Mouse (Mus musculus) liver, postnatal 0 days (tissue): Measurements from ENCODE around the gene Mcam. TPM values are rescaled to one million over a fixed set of nuclear protein-coding genes. Genes with fewer than 3 reads are reported as not detected.
A peak's percentile ranks its signal among the peaks of the same experiment; 100 is the strongest.

ENCODE experiments used
- ATAC-seq: fragments of 200-750 bp; cut with Nextera tagmentation; 2 replicates; pipeline ENCODE4 v1.8.0; 2017; ENCODE audit warnings: mild to moderate bottlenecking, moderate library complexity
- DNase-seq: peaks from one replicate; pipeline ENCODE4 v3.0.0-alpha.2; 2016
- H3K27ac ChIP-seq: fragments of 300-500 bp; sonication (generic); 2 replicates; pipeline ENCODE4 v1.5.1; 2014; ENCODE audit warnings: antibody characterized with exemption, moderate library complexity, mild to moderate bottlenecking, low read depth
- H3K27me3 ChIP-seq: fragments of 300-500 bp; sonication (generic); 2 replicates; pipeline ENCODE4 v1.6.1; 2014; ENCODE audit warnings: low read length, control low read depth, mixed read lengths; ENCODE audit not compliant: insufficient read depth
- H3K36me3 ChIP-seq: fragments of 300-500 bp; sonication (generic); replicated peaks from 2 replicates; pipeline ENCODE4 v1.6.1; 2014; ENCODE audit warnings: mild to moderate bottlenecking, control low read depth, low read length, moderate library complexity, mixed read lengths; ENCODE audit not compliant: insufficient read depth
- H3K4me1 ChIP-seq: fragments of 300-500 bp; sonication (generic); 2 replicates; pipeline ENCODE4 v1.6.1; 2014; ENCODE audit warnings: antibody characterized with exemption, mild to moderate bottlenecking, control low read depth; ENCODE audit not compliant: insufficient read depth
- H3K4me2 ChIP-seq: fragments of 300-500 bp; sonication (generic); 2 replicates; pipeline ENCODE4 v1.6.1; 2014; ENCODE audit warnings: low read depth, mild to moderate bottlenecking, low read length, moderate library complexity, mixed read lengths
- H3K4me3 ChIP-seq: fragments of 300-500 bp; sonication (generic); 2 replicates; pipeline ENCODE4 v1.5.1; 2014; ENCODE audit warnings: low read depth, low read length
- H3K9ac ChIP-seq: fragments of 300-500 bp; sonication (generic); replicated peaks from 2 replicates; pipeline ENCODE4 v1.6.1; 2014; ENCODE audit warnings: mild to moderate bottlenecking, moderate library complexity
- H3K9me3 ChIP-seq: fragments of 300-500 bp; sonication (generic); 2 replicates; pipeline ENCODE4 v1.6.1; 2016; ENCODE audit warnings: mild to moderate bottlenecking, control low read depth, low read length, mixed read lengths
- CTCF ChIP-seq: sonication (generic); IDR thresholded peaks from 2 replicates; pipeline ENCODE4 v1.5.1; 2016; ENCODE audit warnings: antibody characterized with exemption, low read depth
- EP300 ChIP-seq: IDR thresholded peaks from 2 replicates; pipeline ENCODE4 v1.6.1; 2016; ENCODE audit warnings: antibody characterized with exemption, low read depth, mild to moderate bottlenecking
- WGBS: fragments of 180-500 bp; shearing (Covaris S2); extraction: QIAGEN DNeasy Blood & Tissue Kit; methylation state at CpG from one replicate; pipeline ENCODE4 v1.1.7; 2014; ENCODE audit not compliant: insufficient replicate concordance; 5-methylcytosine and 5-hydroxymethylcytosine counted together
- polyA plus RNA-seq: library from polyadenylated mRNA; unstranded; fragments of >200 nt; fragmentation: Nextera tagmentation; extraction: Ambion mirVana; gene quantifications from 2 replicates; pipeline ENCODE4 v1.2.1, GENCODE M21; 2015

Mcam gene
- polyA plus RNA-seq, 1 experiment from 2014 or later: 4.5 TPM

- Histone ChIP-seq H3K36me3 (no peaks in the 10 kb centered on the region), H3K4me3 (peak overlapping the region; percentile 9; the same call in 1 of the 2 replicates), H3K9ac (no peak overlapping the region), H3K27me3 (peaks cover 8% of the 10 kb centered on the region; the same call in 1 of the 2 replicates), H3K4me2 (peak overlapping the region; percentile 53), H3K9me3 (no peaks in the 10 kb centered on the region), H3K4me1 (peaks cover 20% of the 10 kb centered on the region), H3K27ac (peak overlapping the region; percentile 68; the same call in 1 of the 2 replicates)
- peak; percentile 93 for TF ChIP-seq CTCF
- no peak for TF ChIP-seq EP300
- ATAC-seq (peak; percentile 43), DNase-seq (peak; percentile 87)
- 34% methylated on average over 18 of the region's 18 CpGs for WGBS
Observed at GRCm38 (mm10) chr9:44125546-44126428, 8.5 kb upstream of the Mcam start.

GRCm38 (mm10) chr9:44126746-44127145, 7.5 kb upstream of the Mcam start:
- no peak for TF ChIP-seq EP300
- TF ChIP-seq CTCF: no peak
- Histone ChIP-seq H3K4me3 (peak overlapping the region; percentile 9; the same call in 1 of the 2 replicates), H3K4me1 (peaks cover 20% of the 10 kb centered on the region), H3K9ac (no peak overlapping the region), H3K9me3 (no peaks in the 10 kb centered on the region), H3K4me2 (0 out of 2 replicates have a peak overlapping the region, but pooled peaks have one; percentile 53), H3K27me3 (peaks cover 16% of the 10 kb centered on the region), H3K36me3 (no peaks in the 10 kb centered on the region), H3K27ac (peak overlapping the region; percentile 68)
- WGBS: 59% methylated on average over 3 of the region's 3 CpGs
- no peak for DNase-seq
- ATAC-seq: no peak

GRCm38 (mm10) chr9:44127351-44127801, 6.9 kb upstream of the Mcam start:
- ATAC-seq (no peak), DNase-seq (no peak)
- Histone ChIP-seq H3K27me3 (peaks cover 19% of the 10 kb centered on the region), H3K4me2 (no peak overlapping the region), H3K9ac (no peak overlapping the region), H3K9me3 (no peaks in the 10 kb centered on the region), H3K4me1 (peaks cover 20% of the 10 kb centered on the region), H3K4me3 (no peak overlapping the region), H3K27ac (peak overlapping the region; percentile 68), H3K36me3 (no peaks in the 10 kb centered on the region)
- TF ChIP-seq CTCF (no peak), EP300 (no peak)
- 59% methylated on average over 3 of the region's 3 CpGs for WGBS

- DNase-seq (no peak), ATAC-seq (peak; percentile 22)
- peak overlapping the region; percentile 33 for H3K4me3 ChIP-seq
- no peaks in the 10 kb centered on the region for H3K36me3 ChIP-seq
- peak overlapping the region; percentile 81 for H3K27ac ChIP-seq
- WGBS: 10% methylated on average over 9 of the region's 9 CpGs
- H3K27me3 ChIP-seq: peaks cover 41% of the 10 kb centered on the region
- peaks cover 28% of the 10 kb centered on the region for H3K4me1 ChIP-seq
- peak overlapping the region; percentile 71 for H3K4me2 ChIP-seq
- no peaks in the 10 kb centered on the region for H3K9me3 ChIP-seq
- peak overlapping the region; percentile 37; the same call in 1 of the 2 replicates for H3K9ac ChIP-seq
- TF ChIP-seq EP300 (no peak), CTCF (no peak)
Observed at GRCm38 (mm10) chr9:44129633-44130032, 4.6 kb upstream of the Mcam start.

- no peak for TF ChIP-seq CTCF
- TF ChIP-seq EP300: no peak
- Histone ChIP-seq H3K9ac (peak overlapping the region; percentile 37; the same call in 1 of the 2 replicates), H3K4me2 (peak overlapping the region; percentile 71), H3K4me3 (peak overlapping the region; percentile 33), H3K4me1 (peaks cover 32% of the 10 kb centered on the region), H3K9me3 (no peaks in the 10 kb centered on the region), H3K27ac (peak overlapping the region; percentile 81), H3K36me3 (no peaks in the 10 kb centered on the region), H3K27me3 (peaks cover 45% of the 10 kb centered on the region)
- DNase-seq (peak; percentile 68), ATAC-seq (peak; percentile 58)
- 2% methylated on average over 27 of the region's 27 CpGs for WGBS
Observed at GRCm38 (mm10) chr9:44130034-44130433, 4.2 kb upstream of the Mcam start.

- TF ChIP-seq CTCF (no peak), EP300 (no peak)
- no peak for DNase-seq
- Histone ChIP-seq H3K27me3 (peaks cover 52% of the 10 kb centered on the region), H3K9me3 (no peaks in the 10 kb centered on the region), H3K4me1 (peaks cover 33% of the 10 kb centered on the region), H3K36me3 (no peaks in the 10 kb centered on the region), H3K9ac (no peak overlapping the region), H3K27ac (peak overlapping the region; percentile 80), H3K4me3 (peak overlapping the region; percentile 33; the same call in 1 of the 2 replicates), H3K4me2 (peak overlapping the region; percentile 71)
- WGBS: 13% methylated on average over 19 of the region's 19 CpGs
- peak; percentile 43 for ATAC-seq
Observed at GRCm38 (mm10) chr9:44130581-44131275, 3.5 kb upstream of the Mcam start.
